Mouse (Mus musculus) monocyte, adult 59 days (primary cell): ENCODE measurements around the gene Sirt3. TPM values are rescaled to one million over a fixed set of nuclear protein-coding genes. Genes with fewer than 3 reads are reported as not detected.

Experiments
- total RNA-seq, 2 experiments: library from RNA; stranded (reverse); gene quantifications; one replicate each; pipeline ENCODE4 v1.2.4; 2023

The Sirt3 gene
- total RNA-seq = 10 to 100 TPM; 11.4 to 16.2 TPM

DNA sequence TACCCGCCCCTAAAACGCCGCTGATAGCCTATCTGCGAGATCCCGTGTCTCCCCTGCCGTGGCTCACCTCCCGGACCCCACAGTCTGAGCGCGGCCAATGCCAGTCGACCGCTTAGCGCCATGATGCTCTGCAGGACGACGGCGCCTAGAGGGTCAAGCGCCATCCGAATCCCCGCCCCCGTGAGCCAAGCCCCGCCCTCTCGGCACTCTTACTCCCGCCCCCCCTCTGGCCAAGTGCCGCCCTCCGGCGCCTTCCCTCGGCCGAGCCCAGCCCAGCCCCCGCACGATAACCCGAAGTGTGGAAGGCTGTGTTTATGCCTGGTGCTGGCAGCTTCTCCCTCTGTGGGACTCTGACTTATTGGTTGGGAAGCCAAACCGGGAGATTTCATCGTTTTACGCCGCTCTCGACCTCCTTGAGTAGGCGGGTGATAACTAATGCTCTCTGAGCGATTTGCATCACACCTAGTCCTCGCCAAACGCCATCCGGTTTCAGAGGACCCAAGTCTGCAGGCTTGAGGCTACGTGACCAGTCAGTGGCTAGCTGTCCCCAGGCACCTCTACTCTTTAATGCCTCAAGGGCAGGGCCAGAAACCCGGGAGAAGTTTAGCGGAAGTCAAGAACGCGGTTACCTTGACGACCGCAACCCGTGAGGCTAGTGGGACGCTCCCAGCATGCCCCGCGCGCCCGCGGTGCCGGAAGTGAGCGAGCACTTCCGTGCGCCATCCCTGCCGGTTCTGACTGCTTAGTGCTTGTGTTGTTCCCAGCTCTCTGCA is at the start of gene Sirt3, which contains the start of gene Psmd13:
Gene Sirt3 (minus strand): TSS at position 614 of the 773 bp plus-strand sequence.
Gene Psmd13 (plus strand): TSS at position 273 of the 773 bp plus-strand sequence.

DNA sequence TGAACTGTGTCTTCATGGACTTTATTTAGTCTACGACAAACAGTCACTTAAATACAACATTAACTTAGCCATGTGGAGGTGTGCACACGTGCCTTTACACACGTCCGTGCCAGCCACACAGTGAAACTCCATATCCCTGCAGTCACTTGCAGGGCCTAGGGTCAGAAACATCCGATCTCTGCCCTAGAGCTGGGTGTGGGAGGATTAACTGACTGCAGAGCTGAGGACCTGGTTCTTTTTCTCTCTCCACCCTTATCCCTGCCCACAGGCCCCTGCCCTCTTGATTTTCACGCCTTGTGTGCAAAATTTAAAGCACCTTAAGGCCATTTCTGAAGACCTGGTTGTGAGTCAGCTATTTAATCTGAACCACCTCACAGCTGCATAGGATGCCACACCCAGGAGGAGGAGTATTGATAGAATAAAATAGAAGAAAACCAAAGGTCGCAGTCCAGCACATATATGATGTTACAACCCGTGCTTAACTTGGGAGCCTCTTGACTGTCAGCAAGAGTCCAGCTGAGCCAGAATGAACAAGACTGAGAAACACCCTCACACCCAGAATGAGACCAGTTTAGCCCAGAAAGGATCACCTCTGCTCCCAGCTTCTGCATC is 38.4 kb upstream of the Sirt3 start, which contains the start of gene Nlrp6:
Gene Nlrp6 (plus strand): TSS at position 485 of the 612 bp plus-strand sequence.

DNA sequence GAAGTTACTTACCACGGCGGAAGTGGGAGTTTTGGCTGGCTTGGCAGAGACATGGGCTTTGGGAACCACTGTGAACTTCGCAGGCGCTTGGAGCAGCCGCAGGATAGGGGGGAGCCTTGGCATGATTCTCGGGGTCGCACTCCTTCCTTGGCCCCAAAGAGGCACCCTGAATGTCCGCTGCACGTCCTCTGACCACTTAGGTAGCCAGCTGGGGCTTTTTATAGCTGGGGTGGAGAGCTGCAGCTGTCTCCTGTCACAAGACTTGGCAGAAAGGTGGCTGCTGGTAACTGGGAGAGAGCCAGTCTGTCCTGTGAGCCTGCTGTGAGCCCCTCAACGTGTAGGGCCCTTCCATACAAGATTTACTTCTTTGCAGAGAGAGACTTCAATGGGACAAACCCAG is 18.1 kb upstream of the Sirt3 start, which contains the start of gene Cox8b:
Gene Cox8b (minus strand): TSS at position 227 of the 400 bp plus-strand sequence.

DNA sequence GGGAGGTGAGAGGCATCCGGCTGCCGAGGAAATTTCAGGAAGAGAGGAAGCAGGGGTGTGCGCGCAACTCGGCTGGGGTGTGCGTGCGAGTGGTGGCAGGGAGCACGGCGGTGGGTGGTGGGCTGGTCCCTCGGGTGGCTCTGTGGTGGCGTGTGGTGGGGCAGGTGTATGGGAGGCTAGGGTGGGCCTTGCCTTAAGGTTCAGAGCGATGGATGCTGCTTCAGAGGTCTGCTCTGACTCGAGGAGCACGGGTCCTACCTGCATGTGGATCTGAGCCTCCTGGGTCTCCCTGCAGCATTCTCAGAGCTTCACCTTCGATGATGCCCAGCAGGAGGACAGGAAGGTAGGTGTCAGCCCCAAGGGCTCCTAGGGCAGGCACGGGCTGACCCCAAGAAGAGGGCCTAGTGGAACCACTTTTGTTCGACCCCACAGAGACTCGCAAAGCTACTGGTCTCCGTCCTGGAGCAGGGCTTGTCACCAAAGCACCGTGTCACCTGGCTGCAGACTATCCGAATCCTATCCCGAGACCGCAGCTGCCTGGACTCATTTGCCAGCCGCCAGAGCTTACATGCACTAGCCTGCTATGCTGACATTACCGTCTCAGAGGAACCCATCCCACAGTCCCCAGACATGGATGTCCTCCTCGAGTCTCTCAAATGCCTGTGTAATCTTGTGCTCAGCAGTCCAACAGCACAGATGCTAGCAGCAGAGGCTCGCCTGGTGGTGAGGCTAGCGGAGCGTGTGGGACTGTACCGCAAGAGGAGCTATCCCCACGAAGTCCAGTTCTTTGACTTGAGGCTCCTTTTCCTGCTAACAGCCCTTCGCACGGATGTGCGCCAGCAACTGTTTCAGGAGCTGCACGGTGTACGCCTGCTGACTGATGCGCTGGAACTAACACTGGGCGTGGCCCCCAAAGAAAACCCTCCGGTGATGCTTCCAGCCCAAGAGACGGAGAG is 24.3 kb downstream of the Sirt3 start, which contains the start of gene Bet1l:
Gene Bet1l (minus strand): TSS at position 28 of the 956 bp plus-strand sequence.

DNA sequence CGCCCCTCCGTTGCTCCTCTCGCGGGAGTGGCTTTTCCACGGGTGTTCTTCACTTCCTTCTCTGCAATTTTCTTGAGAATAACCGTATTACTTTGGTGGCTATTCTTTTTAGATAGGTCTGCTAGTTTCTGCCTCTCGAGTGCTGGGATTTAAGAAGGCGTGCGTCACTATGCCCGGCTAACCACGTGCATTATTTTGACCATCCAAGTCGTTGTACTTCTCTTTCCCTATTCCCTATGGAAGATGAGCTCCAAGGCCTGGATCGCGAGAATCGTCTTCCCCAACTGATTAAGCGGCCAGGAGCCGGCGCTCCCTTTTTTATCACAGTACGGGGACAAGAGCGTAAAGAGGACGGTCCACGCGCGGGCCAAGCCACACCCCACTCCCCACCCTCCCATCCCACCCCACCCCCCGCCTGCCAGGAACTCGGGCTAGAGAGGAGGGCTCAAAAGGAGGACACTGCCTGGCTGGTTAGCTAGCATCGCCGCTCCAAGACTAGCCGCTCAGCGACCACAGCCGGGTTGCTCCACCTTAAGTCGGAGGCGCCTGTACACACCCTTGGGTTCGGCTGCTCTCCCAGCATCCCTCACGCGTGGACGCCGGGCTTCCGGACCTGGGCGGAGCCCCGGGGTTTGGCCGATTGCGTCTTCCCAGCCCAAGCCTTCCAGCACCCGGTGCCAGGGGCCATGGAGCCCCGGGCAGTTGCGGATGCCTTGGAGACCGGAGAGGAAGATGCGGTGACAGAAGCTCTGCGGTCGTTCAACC is 25.1 kb downstream of the Sirt3 start, which contains the start of gene Ric8a:
Gene Ric8a (plus strand): TSS at position 173 of the 765 bp plus-strand sequence.

DNA sequence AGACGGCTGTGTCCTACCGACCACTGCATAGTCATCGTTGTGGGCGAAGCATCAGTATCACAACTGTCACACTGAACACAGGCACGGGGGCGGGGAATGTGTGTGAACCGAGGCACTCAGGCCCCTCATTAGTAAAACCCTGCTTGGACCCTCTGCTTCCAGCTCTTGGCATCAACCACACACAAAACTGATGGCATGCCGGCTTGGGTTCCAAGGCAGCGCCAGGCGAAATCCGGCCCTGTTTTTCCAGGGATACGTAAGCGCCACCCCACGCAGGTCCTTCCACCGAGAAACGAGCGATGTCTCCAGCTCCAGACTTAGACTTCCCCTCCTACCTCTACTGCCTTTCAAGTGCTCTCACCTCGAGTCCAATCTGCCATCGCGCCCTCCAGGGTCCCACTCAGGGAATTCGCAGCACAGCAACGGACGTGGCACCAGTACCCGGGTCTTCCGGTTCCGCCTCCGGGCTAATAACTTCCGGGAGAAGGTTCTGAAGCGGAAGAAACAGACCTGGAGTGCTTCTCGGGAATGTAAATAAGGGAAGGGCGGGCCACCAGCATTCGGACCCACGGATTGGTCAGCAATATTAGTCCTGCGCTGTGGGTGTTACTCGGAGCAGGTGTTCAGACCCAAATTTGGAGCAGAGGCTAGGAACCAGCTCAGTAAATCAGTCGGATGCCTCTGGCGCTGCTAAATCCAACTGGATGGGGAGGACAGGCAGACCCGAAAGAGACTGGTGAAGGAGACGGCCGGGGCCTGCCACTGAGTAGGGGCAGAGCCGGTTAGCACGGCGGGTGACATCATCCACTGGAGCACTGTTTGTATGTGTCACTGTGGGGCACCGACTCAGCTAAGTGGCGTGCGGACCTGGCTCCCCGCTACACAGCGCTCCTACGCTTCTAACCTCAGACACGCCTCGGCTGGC is 26.0 kb downstream of the Sirt3 start, which contains the start of gene Gm45785:
Gene Gm45785 (minus strand): TSS at position 472 of the 925 bp plus-strand sequence.

DNA sequence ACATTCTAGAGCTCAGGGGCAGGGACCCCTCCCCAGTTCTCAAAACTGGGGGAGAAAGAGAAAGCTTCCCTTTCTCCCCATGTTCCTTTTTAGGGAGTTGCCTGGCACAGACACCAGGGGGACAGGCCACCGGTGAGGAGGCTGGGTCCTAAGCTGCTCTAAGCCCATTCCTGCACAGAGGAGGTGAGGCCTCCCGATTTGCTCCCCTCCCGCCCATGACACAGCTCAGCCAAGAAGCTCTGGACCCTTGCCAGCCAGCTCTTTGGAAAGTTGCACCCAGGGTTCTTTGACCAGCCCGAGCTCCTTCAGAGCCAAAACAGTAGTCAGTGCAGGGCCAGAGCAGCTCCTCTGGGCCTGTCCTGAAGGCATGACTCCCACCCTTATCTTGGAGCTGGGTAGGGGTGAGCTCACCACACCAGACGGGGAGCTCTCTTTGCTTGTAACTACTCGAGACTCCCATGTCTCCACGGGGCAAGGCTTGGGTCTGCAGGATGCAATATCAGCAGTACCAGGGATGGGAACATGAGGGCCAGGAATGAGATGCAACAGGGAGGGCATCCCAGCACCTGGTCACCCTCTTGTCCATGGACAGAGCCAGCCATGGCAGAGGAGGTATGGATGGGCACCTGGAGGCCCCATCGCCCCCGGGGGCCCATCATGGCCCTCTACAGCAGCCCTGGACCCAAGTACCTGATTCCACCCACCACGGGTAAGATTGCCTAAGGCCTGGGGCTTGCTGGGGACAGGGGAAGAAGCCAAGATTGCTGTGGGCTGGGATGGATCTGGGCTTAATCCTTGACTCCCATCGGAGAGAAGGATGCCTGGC is 34.1 kb downstream of the Sirt3 start, which contains the start of gene Odf3:
Gene Odf3 (plus strand): TSS at position 51 of the 826 bp plus-strand sequence.

DNA sequence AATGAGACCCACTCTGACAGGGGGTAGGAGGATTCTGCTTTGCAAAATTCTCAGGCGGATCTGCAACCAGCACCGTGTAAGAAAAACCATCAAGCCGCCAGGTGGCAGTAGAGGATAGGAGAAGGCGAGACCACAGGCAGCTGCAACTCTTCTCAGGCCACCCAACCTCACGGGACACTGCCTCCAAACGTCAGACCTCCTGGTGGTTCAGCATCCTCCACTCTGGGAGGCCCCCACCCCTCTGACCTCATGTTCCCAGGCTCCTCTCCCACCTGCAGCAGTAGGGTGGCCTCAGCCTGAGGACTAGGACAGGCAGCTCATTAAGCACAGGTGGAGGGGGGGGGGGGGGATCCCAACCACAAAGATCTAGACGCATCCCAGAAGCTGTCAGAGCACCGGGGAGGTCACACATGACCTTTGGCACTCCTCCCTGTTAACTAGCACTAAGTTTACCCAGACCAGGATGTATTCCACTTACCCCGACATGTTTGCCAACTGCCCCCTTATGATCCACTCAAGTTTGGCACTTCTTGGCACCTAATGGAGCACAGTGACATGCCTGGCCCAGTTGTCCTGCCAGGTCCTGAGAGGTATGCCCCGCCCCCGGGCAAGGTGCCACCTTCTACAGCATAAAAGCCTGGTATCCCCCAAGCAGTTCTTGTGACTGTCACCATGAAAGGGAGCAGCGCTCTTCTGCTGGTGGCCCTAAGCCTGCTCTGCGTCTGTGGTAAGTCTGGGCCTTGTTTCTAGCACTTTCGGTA is 37.0 kb downstream of the Sirt3 start, which contains the start of gene Scgb1c1:
Gene Scgb1c1 (plus strand): TSS at position 643 of the 761 bp plus-strand sequence.

DNA sequence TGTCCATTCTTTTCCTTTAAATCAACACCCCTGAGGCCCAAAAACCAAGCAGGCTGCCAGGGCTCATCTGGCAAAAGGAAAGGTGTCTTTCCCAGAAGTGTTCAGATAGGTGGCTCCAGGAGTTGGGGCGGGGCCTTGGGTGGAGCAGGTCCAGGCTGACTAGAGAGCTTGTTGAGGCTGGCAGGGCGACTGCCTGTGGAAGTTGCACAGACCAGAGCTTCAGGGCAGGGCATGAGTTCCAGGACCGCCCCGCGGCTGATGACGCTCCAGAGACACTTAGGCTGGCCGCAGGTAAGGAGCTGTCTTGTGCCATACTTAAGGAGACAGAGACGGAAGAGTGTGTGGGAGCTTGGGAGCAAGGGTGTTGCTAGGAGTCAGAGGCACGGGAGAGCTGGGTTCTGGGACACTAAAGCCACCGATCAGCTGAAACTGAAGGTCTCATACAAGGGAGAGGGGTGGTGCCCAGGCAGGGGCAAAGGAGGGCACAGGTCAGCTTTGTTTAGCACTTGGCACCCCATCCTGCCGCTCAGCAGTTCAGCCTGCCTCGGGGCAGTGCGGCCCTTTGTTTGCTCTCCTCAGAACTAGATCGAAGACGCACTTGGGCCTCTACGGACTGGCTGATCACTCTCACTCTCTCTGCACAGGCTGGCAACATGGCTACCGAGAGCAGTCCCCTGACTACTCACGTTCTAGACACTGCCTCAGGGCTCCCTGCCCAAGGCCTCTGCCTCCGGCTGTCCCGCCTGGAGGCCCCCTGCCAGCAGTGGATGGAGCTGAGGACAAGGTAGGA is 46.9 kb downstream of the Sirt3 start, which contains the start of gene Urah:
Gene Urah (plus strand): TSS at position 51 of the 790 bp plus-strand sequence.

DNA sequence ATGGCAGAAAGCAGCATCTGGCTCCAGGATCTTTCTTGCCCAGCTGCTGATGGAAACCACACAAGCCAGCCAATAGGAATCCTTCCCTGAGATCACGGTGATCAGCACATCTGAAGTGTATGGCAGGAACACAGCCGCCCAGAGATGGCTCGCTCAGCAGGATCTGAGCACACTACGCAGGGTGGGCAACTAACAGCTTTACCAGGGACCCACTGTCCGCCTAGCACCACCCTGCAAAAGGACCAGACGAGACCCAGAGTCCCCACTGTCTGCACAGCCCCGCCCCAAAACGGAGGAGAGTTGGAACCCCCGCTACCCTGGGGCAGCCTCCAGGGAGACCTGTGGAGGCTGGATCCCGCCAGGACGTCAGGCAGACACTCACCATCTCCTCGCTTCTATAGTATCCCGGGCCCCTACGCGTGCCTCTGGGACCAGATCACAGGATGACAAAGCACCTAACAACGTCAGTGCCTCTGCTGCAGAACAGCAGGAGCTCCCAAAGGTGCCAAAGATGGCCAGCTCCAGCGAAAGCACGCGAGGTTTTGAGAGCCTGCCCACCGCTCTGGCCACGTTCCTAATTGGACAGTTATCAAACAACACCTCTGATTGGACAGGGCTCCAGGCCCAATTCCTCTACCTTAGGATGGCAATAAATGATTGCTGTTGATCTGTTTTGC is 60.3 kb downstream of the Sirt3 start, which contains the start of gene Zfp941:
Gene Zfp941 (minus strand): TSS at position 526 of the 677 bp plus-strand sequence.

Other genes with a start within 250 kb of the Sirt3 start
- not detected for gene Olfr53, start 235.9 kb downstream of the Sirt3 start, total RNA-seq
- not detected for gene Olfr539, start 222.4 kb downstream of the Sirt3 start, total RNA-seq
- not detected for gene Olfr45, start 200.4 kb downstream of the Sirt3 start, total RNA-seq
- not detected for gene Olfr541, start 185.0 kb downstream of the Sirt3 start, total RNA-seq
- gene Cyp2e1, start 118.6 kb downstream of the Sirt3 start, total RNA-seq = not detected
- gene Syce1, start 94.5 kb downstream of the Sirt3 start, total RNA-seq = not detected
- gene Zfp941, start 60.1 kb downstream of the Sirt3 start, total RNA-seq = under 1 TPM in 1 of 2 experiments, not detected in 1; 0.16 TPM
- not detected for gene Urah, start 47.3 kb downstream of the Sirt3 start, total RNA-seq
- not detected for gene Scgb1c1, start 36.8 kb downstream of the Sirt3 start, total RNA-seq
- gene Odf3, start 34.5 kb downstream of the Sirt3 start, total RNA-seq = not detected
- gene Gm45785, start 26.0 kb downstream of the Sirt3 start, total RNA-seq = not detected
- gene Ric8a, start 25.4 kb downstream of the Sirt3 start, total RNA-seq = 100 to 1,000 TPM in 1 of 2 experiments, 10 to 100 TPM in 1; 99.0 to 111 TPM
- gene Bet1l, start 24.7 kb downstream of the Sirt3 start, total RNA-seq = 10 to 100 TPM; 20.9 to 27.1 TPM
- gene Psmd13, start 341 bp downstream of the Sirt3 start, total RNA-seq = 10 to 100 TPM; 75.0 to 81.5 TPM
- gene Cox8b, start 18.1 kb upstream of the Sirt3 start, total RNA-seq = not detected
- gene Nlrp6, start 38.6 kb upstream of the Sirt3 start, total RNA-seq = not detected
- 10 to 100 TPM; 21.1 to 25.3 TPM for gene Pgghg, start 59.1 kb upstream of the Sirt3 start, total RNA-seq
- gene Ifitm5, start 68.0 kb upstream of the Sirt3 start, total RNA-seq = 1 to 10 TPM; 3.9 to 6.1 TPM
- not detected for gene Gm45717, start 73.6 kb upstream of the Sirt3 start, total RNA-seq
- 1,000 to 10,000 TPM; 1,104 to 1,118 TPM for gene Ifitm2, start 73.7 kb upstream of the Sirt3 start, total RNA-seq
- 10 to 100 TPM; 85.9 to 92.5 TPM for gene Ifitm1, start 84.9 kb upstream of the Sirt3 start, total RNA-seq
- 1,000 to 10,000 TPM; 1,975 to 2,125 TPM for gene Ifitm3, start 128.5 kb upstream of the Sirt3 start, total RNA-seq
- gene Ifitm6, start 135.6 kb upstream of the Sirt3 start, total RNA-seq = 100 to 1,000 TPM; 424 to 464 TPM
- gene Gm17387, start 146.8 kb upstream of the Sirt3 start, total RNA-seq = not detected
- under 1 TPM in 1 of 2 experiments, not detected in 1; 0.27 TPM for gene B4galnt4, start 178.8 kb upstream of the Sirt3 start, total RNA-seq
- gene Pkp3, start 195.9 kb upstream of the Sirt3 start, total RNA-seq = 1 to 10 TPM; 5.5 to 7.9 TPM
- gene Sigirr, start 218.3 kb upstream of the Sirt3 start, total RNA-seq = 1 to 10 TPM; 3.8 to 9.0 TPM
- not detected for gene Ano9, start 235.5 kb upstream of the Sirt3 start, total RNA-seq
- 1 to 10 TPM; 6.3 to 8.8 TPM for gene Ptdss2, start 240.1 kb upstream of the Sirt3 start, total RNA-seq